Mouse (Mus musculus) stomach, postnatal 0 days (tissue): ENCODE measurements around the gene Prkag2.

Experiments
- CTCF ChIP-seq: IDR thresholded peaks from 2 replicates; pipeline ENCODE4 v1.5.1; 2016; ENCODE audit warnings: antibody characterized with exemption, low read depth, mild to moderate bottlenecking, moderate library complexity
- EP300 ChIP-seq: optimal IDR thresholded peaks from 2 replicates; pipeline ENCODE3; 2016; ENCODE audit warnings: antibody characterized with exemption

DNA sequence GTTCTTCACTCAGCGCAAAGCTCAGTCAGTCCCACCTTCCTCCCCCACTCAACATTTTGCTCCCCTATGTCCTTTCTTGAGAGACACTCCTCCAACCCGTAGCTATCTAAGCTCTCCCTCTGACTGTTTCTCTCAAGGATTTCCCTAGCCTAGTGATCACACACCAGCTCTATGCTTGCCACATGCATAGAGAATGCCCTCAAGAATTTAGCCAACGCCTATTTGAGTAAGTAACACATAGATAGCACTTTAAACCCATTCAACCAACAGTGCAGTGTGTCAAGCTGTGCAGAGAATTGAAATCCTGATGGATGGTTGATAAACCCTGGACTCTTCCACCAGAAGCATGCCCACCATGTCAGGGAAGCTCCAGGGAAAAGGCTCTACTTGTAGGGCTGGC lies 268.5 kb downstream of the Prkag2 start:
- TF ChIP-seq EP300 (no peak), CTCF (no peak)
